ENCODE assay signal across 20 mouse cellular contexts in the genomic region with DNA sequence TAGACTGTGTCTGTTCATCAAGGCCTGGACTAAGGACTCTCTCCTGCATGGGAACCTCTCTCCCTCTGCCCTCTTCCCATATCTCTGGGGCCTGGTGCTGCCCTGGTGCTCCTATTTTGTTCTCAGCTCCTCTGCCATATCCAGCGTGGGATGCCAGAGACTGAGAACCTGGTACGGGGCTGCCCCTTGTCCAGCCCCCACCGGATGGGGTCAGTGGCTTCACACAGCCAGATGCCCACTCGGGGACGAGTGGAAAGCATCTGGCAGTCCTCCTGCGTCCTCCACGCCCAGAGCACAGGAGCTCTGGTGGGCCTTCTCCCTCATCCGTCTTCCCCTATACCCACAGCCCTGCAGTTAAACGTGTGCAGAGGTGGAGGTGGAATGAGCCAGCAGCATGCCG. TPM values are rescaled to one million over a fixed set of nuclear protein-coding genes. Genes with fewer than 3 reads are reported as not detected.
DNase-seq lines count a peak whose midpoint lies in the region; ATAC-seq and TF ChIP-seq lines count a peak whose summit lies in the region.
"Had no signal": no experiment of that assay in that cellular context is flagged by ENCODE, and none has a peak within 500 bp of the region (broad histone marks: within the 10 kb centered on the region; RNA-seq: fewer than 3 reads in every experiment).

No protein-coding gene starts in this region.

- H3K27me3 ChIP-seq in heart, embryonic 12.5 days (replicated peaks), result no peaks in the 10 kb centered on the region
- no peaks in the 10 kb centered on the region for H3K27me3 ChIP-seq in liver, embryonic 12.5 days (replicated peaks)
- no peaks in the 10 kb centered on the region for H3K27me3 ChIP-seq in liver, postnatal 0 days (ENCODE audit: insufficient read depth, low read length)
- no peaks in the 10 kb centered on the region for H3K27me3 ChIP-seq in heart, postnatal 0 days (ENCODE audit: control insufficient read depth, insufficient read depth, low read length)
- H3K27me3 ChIP-seq: embryonic facial prominence, embryonic 12.5 days; forebrain, embryonic 15.5 days; hindbrain, embryonic 12.5 days had no signal

- TF ChIP-seq EP300 in liver, postnatal 0 days (IDR thresholded peaks at IDR 0.05; ENCODE audit: low read depth), result no peak
- no peak for TF ChIP-seq EP300 in heart, postnatal 0 days (IDR thresholded peaks at IDR 0.05; ENCODE audit: low read depth)

- 60% methylated on average over 10 of the region's 10 CpGs for WGBS in heart, embryonic 12.5 days
- WGBS in liver, embryonic 12.5 days (ENCODE audit: insufficient replicate concordance), result 71% methylated on average over 10 of the region's 10 CpGs
- 87% methylated on average over 10 of the region's 10 CpGs for WGBS in liver, postnatal 0 days (ENCODE audit: insufficient replicate concordance)
- 47% methylated on average over 10 of the region's 10 CpGs for WGBS in heart, postnatal 0 days

- H3K36me3 ChIP-seq in heart, embryonic 12.5 days, result peaks cover 68% of the 10 kb centered on the region
- H3K36me3 ChIP-seq in liver, embryonic 12.5 days, result peaks cover 53% of the 10 kb centered on the region
- peaks cover 4% of the 10 kb centered on the region; the same call in 1 of the 2 replicates for H3K36me3 ChIP-seq in liver, postnatal 0 days (replicated peaks; ENCODE audit: insufficient read depth, low read length)
- peaks cover 53% of the 10 kb centered on the region for H3K36me3 ChIP-seq in heart, postnatal 0 days (replicated peaks; ENCODE audit: control insufficient read depth, insufficient read depth, low read length)

- H3K9ac ChIP-seq in heart, embryonic 12.5 days, result peak overlapping the region; percentile 55; the same call in 1 of the 2 replicates
- H3K9ac ChIP-seq in liver, embryonic 12.5 days, result peak overlapping the region; percentile 59
- no peak overlapping the region for H3K9ac ChIP-seq in liver, postnatal 0 days (replicated peaks)
- no peak overlapping the region; the same call in 1 of the 2 replicates for H3K9ac ChIP-seq in heart, postnatal 0 days (replicated peaks; ENCODE audit: low read depth, low read length)
- H3K9ac ChIP-seq: embryonic facial prominence, embryonic 12.5 days; forebrain, embryonic 15.5 days; hindbrain, embryonic 12.5 days had no signal

- no peaks in the 10 kb centered on the region for H3K9me3 ChIP-seq in heart, embryonic 12.5 days (replicated peaks)
- H3K9me3 ChIP-seq in liver, embryonic 12.5 days (replicated peaks), result no peaks in the 10 kb centered on the region
- H3K9me3 ChIP-seq in liver, postnatal 0 days (ENCODE audit: low read length), result no peaks in the 10 kb centered on the region
- H3K9me3 ChIP-seq in heart, postnatal 0 days (replicated peaks; ENCODE audit: control insufficient read depth, low read length), result no peaks in the 10 kb centered on the region
- H3K9me3 ChIP-seq: embryonic facial prominence, embryonic 12.5 days; forebrain, embryonic 15.5 days; hindbrain, embryonic 12.5 days had no signal

- 0 out of 2 replicates have a peak overlapping the region, but pooled peaks have one; percentile 13 for H3K4me3 ChIP-seq in heart, embryonic 12.5 days
- no peak overlapping the region for H3K4me3 ChIP-seq in liver, embryonic 12.5 days
- H3K4me3 ChIP-seq in liver, postnatal 0 days (ENCODE audit: low read depth, low read length), result no peak overlapping the region
- no peak overlapping the region for H3K4me3 ChIP-seq in heart, postnatal 0 days (ENCODE audit: low read depth, low read length)
- H3K4me3 ChIP-seq: embryonic facial prominence, embryonic 12.5 days; forebrain, embryonic 15.5 days; hindbrain, embryonic 12.5 days had no signal

- H3K27ac ChIP-seq in heart, embryonic 12.5 days (ENCODE audit: poor library complexity, severe bottlenecking), result peak overlapping the region; percentile 86
- H3K27ac ChIP-seq in liver, embryonic 12.5 days, result peak overlapping the region; percentile 69
- H3K27ac ChIP-seq in liver, postnatal 0 days (ENCODE audit: low read depth), result no peak overlapping the region
- H3K27ac ChIP-seq in heart, postnatal 0 days (ENCODE audit: low read depth), result peak overlapping the region; percentile 78
- H3K27ac ChIP-seq: embryonic facial prominence, embryonic 12.5 days; forebrain, embryonic 15.5 days; hindbrain, embryonic 12.5 days; hindbrain, postnatal 0 days had no signal

- H3K4me1 ChIP-seq in heart, embryonic 12.5 days (replicated peaks), result peaks cover 27% of the 10 kb centered on the region
- H3K4me1 ChIP-seq in liver, embryonic 12.5 days, result peaks cover 68% of the 10 kb centered on the region
- peaks cover 9% of the 10 kb centered on the region for H3K4me1 ChIP-seq in liver, postnatal 0 days (ENCODE audit: insufficient read depth)
- H3K4me1 ChIP-seq in heart, postnatal 0 days (ENCODE audit: control insufficient read depth, insufficient read depth), result 0 out of 2 replicates have a peak, but pooled peaks cover 7% of the 10 kb centered on the region
- H3K4me1 ChIP-seq: embryonic facial prominence, embryonic 12.5 days; forebrain, embryonic 15.5 days; hindbrain, embryonic 12.5 days had no signal

- DNase-seq in heart, adult 11 months, result peak; percentile 91
- DNase-seq in heart, postnatal 14 days, result no peak
- no peak for DNase-seq in heart, postnatal 25 days (ENCODE audit: low spot score)
- DNase-seq in liver, postnatal 0 days, result no peak
- DNase-seq in heart, postnatal 0 days (ENCODE audit: low spot score), result no peak
- DNase-seq in left cerebral cortex, postnatal 36 days (ENCODE audit: low spot score in 2 of 2), result no peak
- DNase-seq: adrenal gland, postnatal 14 days; B cell, adult 2 months; cerebellum, adult 11-12 months; cerebellum, adult 9-10 months; cerebellum, postnatal 25 days; gastrocnemius, postnatal 36 days; kidney, adult 11 months had no signal

- TF ChIP-seq CTCF in liver, postnatal 0 days (IDR thresholded peaks at IDR 0.05; ENCODE audit: low read depth), result no peak
- no peak for TF ChIP-seq CTCF in heart, postnatal 0 days (IDR thresholded peaks at IDR 0.05; ENCODE audit: low read depth)

- ATAC-seq in heart, embryonic 12.5 days (ENCODE audit: insufficient number of reproducible peaks, low FRiP score), result no peak
- ATAC-seq in liver, embryonic 12.5 days, result 0 out of 2 replicates have a peak, but pooled peaks have one; percentile 27
- no peak for ATAC-seq in liver, postnatal 0 days
- peak; percentile 22; the same call in 1 of the 2 replicates for ATAC-seq in heart, postnatal 0 days (ENCODE audit: insufficient read depth, low read depth)
- ATAC-seq: CD4-positive, CD25-positive, alpha-beta regulatory T cell, adult 4 months; forebrain, embryonic 15.5 days; hindbrain, postnatal 0 days had no signal

- peak overlapping the region; percentile 51 for H3K4me2 ChIP-seq in heart, embryonic 12.5 days
- peak overlapping the region; percentile 35 for H3K4me2 ChIP-seq in liver, embryonic 12.5 days
- H3K4me2 ChIP-seq in liver, postnatal 0 days (ENCODE audit: low read depth, low read length), result no peak overlapping the region
- H3K4me2 ChIP-seq in heart, postnatal 0 days (ENCODE audit: low read depth, low read length), result no peak overlapping the region; the same call in 1 of the 2 replicates
- H3K4me2 ChIP-seq: embryonic facial prominence, embryonic 12.5 days; forebrain, embryonic 15.5 days; hindbrain, embryonic 12.5 days had no signal

- intact Hi-C loops in heart, postnatal 14 days (cut with DNase I), result no loop called here
- intact Hi-C loops in heart, postnatal 25 days (cut with DNase I), result loop anchor here (2.0 kb wide), 1 partner anchor 50 kb away; no protein-coding TSS in a partner anchor
- intact Hi-C loops in left cerebral cortex, postnatal 36 days (cut with DNase I), result no loop called here

RNA-seq across cellular contexts. Expression of gene Dcbld2, which starts 52.1 kb away (rescaled TPM):
- total RNA-seq in heart, postnatal 14 days (2021), result 10 to 100 TPM; 21.7 to 23.5 TPM
- 16.1 and 18.5 TPM in 2 replicates for polyA plus RNA-seq in heart, embryonic 12.5 days (2016; fragmentation: Nextera tagmentation; extraction: Ambion mirVana)
- 10 to 100 TPM; 17.8 to 19.2 TPM for total RNA-seq in heart, postnatal 25 days (2021)
- polyA plus RNA-seq in liver, embryonic 12.5 days (2016; fragmentation: Nextera tagmentation; extraction: Ambion mirVana), result 4.7 and 6.1 TPM in 2 replicates
- polyA plus RNA-seq in liver, postnatal 0 days (2015; fragmentation: Nextera tagmentation; extraction: Ambion mirVana), result 0.31 and 0.64 TPM in 2 replicates
- 26.5 and 38.4 TPM in 2 replicates for total RNA-seq in heart, postnatal 0 days (2014; rRNA removed; ENCODE audit: low replicate concordance)
- 3.9 and 4.1 TPM in 2 replicates for polyA plus RNA-seq in heart, postnatal 0 days (2015; fragmentation: Nextera tagmentation; extraction: Ambion mirVana)
- total RNA-seq in left cerebral cortex, postnatal 36 days (2021), result 10 to 100 TPM; 26.0 to 26.1 TPM

Comparison
In these comparisons a context has a peak if more than half of its experiments do, and no peak if none do; other contexts are left out.
1. ATAC-seq: peak in liver, embryonic 12.5 days (single experiment) and heart, postnatal 0 days (single experiment); none in heart, embryonic 12.5 days (single experiment) and liver, postnatal 0 days (single experiment).
2. H3K4me2 ChIP-seq: peak in heart, embryonic 12.5 days (single experiment) and liver, embryonic 12.5 days (single experiment); none in liver, postnatal 0 days (single experiment) and heart, postnatal 0 days (single experiment).
3. H3K9ac ChIP-seq: peak in heart, embryonic 12.5 days (single experiment) and liver, embryonic 12.5 days (single experiment); none in liver, postnatal 0 days (single experiment) and heart, postnatal 0 days (single experiment).